Mouse (Mus musculus) forebrain, embryonic 16.5 days (tissue): ENCODE measurements around the gene Btbd18. TPM values are rescaled to one million over a fixed set of nuclear protein-coding genes. Genes with fewer than 3 reads are reported as not detected.

ENCODE experiments used
- ATAC-seq: fragments of 200-750 bp; cut with Nextera tagmentation; 2 replicates; pipeline ENCODE4 v1.8.0; 2017; ENCODE audit warnings: mild to moderate bottlenecking, moderate library complexity
- H3K27ac ChIP-seq: fragments of 300-500 bp; sonication (generic); 2 replicates; pipeline ENCODE4 v1.5.1; 2014; ENCODE audit warnings: low read length, control low read depth
- H3K27me3 ChIP-seq: fragments of 300-500 bp; sonication (generic); replicated peaks from 2 replicates; pipeline ENCODE4 v1.6.1; 2014; ENCODE audit warnings: low read length; ENCODE audit not compliant: control insufficient read depth, insufficient read depth
- H3K36me3 ChIP-seq: fragments of 300-500 bp; sonication (generic); 2 replicates; pipeline ENCODE4 v1.6.1; 2014; ENCODE audit not compliant: control insufficient read depth, insufficient read depth
- H3K4me1 ChIP-seq: fragments of 300-500 bp; sonication (generic); replicated peaks from 2 replicates; pipeline ENCODE4 v1.6.1; 2014; ENCODE audit warnings: low read length; ENCODE audit not compliant: control insufficient read depth, insufficient read depth
- H3K4me2 ChIP-seq: fragments of 300-500 bp; sonication (generic); 2 replicates; pipeline ENCODE4 v1.6.1; 2014; ENCODE audit warnings: mild to moderate bottlenecking, low read length, control low read depth
- H3K4me3 ChIP-seq: fragments of 300-500 bp; sonication (generic); replicated peaks from 2 replicates; pipeline ENCODE4 v1.5.1; 2014; ENCODE audit warnings: mild to moderate bottlenecking, low read length, control low read depth
- H3K9ac ChIP-seq: fragments of 300-500 bp; sonication (generic); replicated peaks from 2 replicates; pipeline ENCODE4 v1.6.1; 2014; ENCODE audit warnings: low read depth, low read length, control low read depth
- H3K9me3 ChIP-seq: fragments of 300-500 bp; sonication (generic); 2 replicates; pipeline ENCODE4 v1.6.1; 2016; ENCODE audit warnings: low read length; ENCODE audit not compliant: control insufficient read depth
- WGBS: fragments of 180-500 bp; shearing (Covaris S2); extraction: QIAGEN DNeasy Blood & Tissue Kit; methylation state at CpG from one replicate; pipeline ENCODE4 v1.1.7; 2014; 5-methylcytosine and 5-hydroxymethylcytosine counted together
- polyA plus RNA-seq: library from polyadenylated mRNA; unstranded; fragments of >200 nt; fragmentation: Nextera tagmentation; extraction: Ambion mirVana; gene quantifications from 2 replicates; pipeline ENCODE4 v1.2.1, GENCODE M21; 2015

Btbd18 gene
- polyA plus RNA-seq, 1 experiment from 2014 or later: 0.52 TPM

GRCm38 (mm10) chr2:84640833-84641232 is 18.0 kb upstream of the Btbd18 start:
- no peak for ATAC-seq
- Histone ChIP-seq H3K4me1 (peaks cover 26% of the 10 kb centered on the region), H3K9ac (no peak overlapping the region), H3K36me3 (no peaks in the 10 kb centered on the region), H3K4me3 (no peak overlapping the region), H3K4me2 (no peak overlapping the region), H3K27me3 (no peaks in the 10 kb centered on the region), H3K9me3 (no peaks in the 10 kb centered on the region), H3K27ac (no peak overlapping the region)

- no peak overlapping the region for H3K9ac ChIP-seq
- H3K36me3 ChIP-seq: no peaks in the 10 kb centered on the region
- H3K4me2 ChIP-seq: no peak overlapping the region
- no peak for ATAC-seq
- WGBS: 100% methylated on average over 1 of the region's 1 CpGs
- H3K27ac ChIP-seq: no peak overlapping the region
- H3K27me3 ChIP-seq: no peaks in the 10 kb centered on the region
- H3K4me3 ChIP-seq: no peak overlapping the region
- no peaks in the 10 kb centered on the region for H3K9me3 ChIP-seq
- H3K4me1 ChIP-seq: peaks cover 9% of the 10 kb centered on the region
Measured at GRCm38 (mm10) chr2:84646138-84646537, 12.7 kb upstream of the Btbd18 start.

GRCm38 (mm10) chr2:84647051-84647568 is 11.8 kb upstream of the Btbd18 start:
- no peaks in the 10 kb centered on the region for H3K27me3 ChIP-seq
- 91% methylated on average over 6 of the region's 6 CpGs for WGBS
- no peak overlapping the region for H3K27ac ChIP-seq
- H3K4me2 ChIP-seq: peak overlapping the region; percentile 52
- H3K4me3 ChIP-seq: peak overlapping the region; percentile 50
- ATAC-seq: no peak
- no peak overlapping the region for H3K9ac ChIP-seq
- peaks cover 11% of the 10 kb centered on the region for H3K4me1 ChIP-seq
- no peaks in the 10 kb centered on the region for H3K9me3 ChIP-seq
- no peaks in the 10 kb centered on the region for H3K36me3 ChIP-seq

GRCm38 (mm10) chr2:84648369-84648768 is 10.5 kb upstream of the Btbd18 start:
- Histone ChIP-seq H3K4me2 (peak overlapping the region; percentile 52), H3K4me1 (peaks cover 11% of the 10 kb centered on the region), H3K9ac (peak overlapping the region; percentile 61), H3K4me3 (peak overlapping the region; percentile 50), H3K36me3 (no peaks in the 10 kb centered on the region), H3K27ac (peak overlapping the region; percentile 43), H3K9me3 (no peaks in the 10 kb centered on the region), H3K27me3 (no peaks in the 10 kb centered on the region)
- 18% methylated on average over 6 of the region's 6 CpGs for WGBS
- ATAC-seq: no peak

- Histone ChIP-seq H3K4me3 (peak overlapping the region; percentile 76), H3K27me3 (no peaks in the 10 kb centered on the region), H3K9me3 (no peaks in the 10 kb centered on the region), H3K4me2 (peak overlapping the region; percentile 61), H3K36me3 (no peaks in the 10 kb centered on the region), H3K4me1 (peaks cover 11% of the 10 kb centered on the region), H3K9ac (peak overlapping the region; percentile 75), H3K27ac (no peak overlapping the region)
- 0% methylated on average over 10 of the region's 10 CpGs for WGBS
- ATAC-seq: no peak
Measured at GRCm38 (mm10) chr2:84649674-84650073, 9.2 kb upstream of the Btbd18 start.

GRCm38 (mm10) chr2:84650464-84651195 is 8.2 kb upstream of the Btbd18 start, which contains the start of gene Ctnnd1:
TSS of gene Ctnnd1 (minus strand) at chr2:84650765.
- peak within 1 kb of the TSS; percentile 77 for H3K4me2 ChIP-seq
- peaks cover 11% of the 10 kb centered on the region for H3K4me1 ChIP-seq
- H3K27ac ChIP-seq: peak within 1 kb of the TSS; percentile 96
- no peaks in the 10 kb centered on the region for H3K27me3 ChIP-seq
- peak within 1 kb of the TSS; percentile 75 for H3K9ac ChIP-seq
- H3K9me3 ChIP-seq: no peaks in the 10 kb centered on the region
- H3K4me3 ChIP-seq: peak within 1 kb of the TSS; percentile 76
- no peaks in the 10 kb centered on the region for H3K36me3 ChIP-seq
- 0% methylated on average over 15 of the region's 15 CpGs for WGBS
- ATAC-seq: peak; percentile 100

GRCm38 (mm10) chr2:84653354-84653753 is 5.5 kb upstream of the Btbd18 start:
- H3K4me3 ChIP-seq: no peak overlapping the region
- H3K27me3 ChIP-seq: no peaks in the 10 kb centered on the region
- no peak overlapping the region for H3K9ac ChIP-seq
- peaks cover 2% of the 10 kb centered on the region; the same call in 1 of the 2 replicates for H3K4me1 ChIP-seq
- H3K9me3 ChIP-seq: no peaks in the 10 kb centered on the region
- no peak for ATAC-seq
- no peak overlapping the region for H3K27ac ChIP-seq
- no peaks in the 10 kb centered on the region for H3K36me3 ChIP-seq
- H3K4me2 ChIP-seq: no peak overlapping the region

- Histone ChIP-seq H3K4me3 (no peak overlapping the region), H3K27ac (no peak overlapping the region), H3K27me3 (no peaks in the 10 kb centered on the region), H3K36me3 (no peaks in the 10 kb centered on the region), H3K4me1 (peaks cover 2% of the 10 kb centered on the region; the same call in 1 of the 2 replicates), H3K4me2 (no peak overlapping the region), H3K9me3 (no peaks in the 10 kb centered on the region), H3K9ac (no peak overlapping the region)
- ATAC-seq: no peak
- 81% methylated on average over 1 of the region's 1 CpGs for WGBS
Measured at GRCm38 (mm10) chr2:84655864-84656263, 3.0 kb upstream of the Btbd18 start.

- Histone ChIP-seq H3K4me1 (no peaks in the 10 kb centered on the region), H3K36me3 (no peaks in the 10 kb centered on the region), H3K4me3 (no peak overlapping the region), H3K27ac (no peak overlapping the region), H3K9me3 (no peaks in the 10 kb centered on the region), H3K9ac (no peak overlapping the region), H3K27me3 (no peaks in the 10 kb centered on the region), H3K4me2 (no peak overlapping the region)
- 72% methylated on average over 3 of the region's 3 CpGs for whole genome bisulfite sequencing
- no peak for ATAC-seq
Measured at GRCm38 (mm10) chr2:84660253-84660652, 1.4 kb downstream of the Btbd18 start.
